Mouse (Mus musculus) megakaryocyte, embryonic 14.5 days (primary cell): ENCODE measurements around the gene Xylt1.

Experiments used
- FLI1 ChIP-seq: IDR thresholded peaks from 2 replicates; pipeline ENCODE4 v1.6.1; 2012; ENCODE audit warnings: low read length, inconsistent platforms, mixed read lengths
- GATA1 ChIP-seq: IDR thresholded peaks from 3 replicates; pipeline ENCODE4 v1.6.1; 2012; ENCODE audit warnings: mixed read lengths, low read length, inconsistent platforms, borderline replicate concordance

DNA sequence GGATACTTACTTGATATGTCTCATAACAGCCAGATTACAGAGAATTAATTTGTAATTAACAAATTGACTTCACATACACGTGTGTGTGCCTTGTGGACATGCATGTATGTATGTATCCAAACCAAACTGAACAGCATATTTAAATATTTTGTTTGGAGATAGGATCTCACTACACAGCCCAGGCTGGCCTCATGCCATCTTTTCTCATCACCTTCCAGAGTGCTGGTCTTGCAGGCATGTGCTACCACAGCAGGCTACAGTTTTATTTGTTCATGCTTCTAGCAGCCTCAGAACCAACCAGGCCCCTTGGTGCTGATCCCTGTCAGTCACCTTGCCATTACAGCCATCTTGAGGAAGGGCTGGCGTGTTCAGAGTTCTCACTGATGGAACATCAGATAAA, 233.6 kb downstream of the Xylt1 start:
- no peak for TF ChIP-seq GATA1
- TF ChIP-seq FLI1: no peak
